Mouse (Mus musculus): ENCODE results near the gene Lrrc3. TPM values are rescaled to one million over a fixed set of nuclear protein-coding genes. Genes with fewer than 3 reads are reported as not detected.

The Lrrc3 gene
- total RNA-seq, 2 experiments from 2014 or later: 0.65 to 0.73 TPM

- intact Hi-C loops (cut with DNase I): loop anchor here (2.0 to 5.0 kb wide), 2 partner anchors 154 to 363 kb away; partner anchors contain the start of genes Fam207a and Gm10100
Measured at GRCm38 (mm10) chr10:77880305-77880704, 22.0 kb downstream of the Lrrc3 start.

GRCm38 (mm10) chr10:77878985-77879384, 23.4 kb downstream of the Lrrc3 start:
- DNase-seq (ENCODE audit: low spot score): no peak
- intact Hi-C loops (cut with DNase I): loop anchor here (1.0 to 5.0 kb wide), 2 partner anchors 172 to 252 kb away; partner anchors contain the start of gene Gm10272

More at GRCm38 (mm10) chr10:77880305-77880704, 22.0 kb downstream of the Lrrc3 start:
- no peak for DNase-seq (ENCODE audit: low spot score)

GRCm38 (mm10) chr10:77869651-77870050, 32.7 kb downstream of the Lrrc3 start:
- intact Hi-C loops (cut with DNase I): no loop called here
- DNase-seq (ENCODE audit: low spot score): no peak

GRCm38 (mm10) chr10:77867546-77867945, 34.8 kb downstream of the Lrrc3 start:
- intact Hi-C loops (cut with DNase I): no loop called here
- no peak for DNase-seq (ENCODE audit: low spot score)

GRCm38 (mm10) chr10:77864762-77865143, 37.6 kb downstream of the Lrrc3 start:
- intact Hi-C loops (cut with DNase I): no loop called here
- no peak for DNase-seq (ENCODE audit: low spot score)

- intact Hi-C loops (cut with DNase I): no loop called here
- no peak for DNase-seq (ENCODE audit: low spot score)
Measured at GRCm38 (mm10) chr10:77864067-77864761, 38.1 kb downstream of the Lrrc3 start.

GRCm38 (mm10) chr10:77861675-77862074, 40.7 kb downstream of the Lrrc3 start, which contains the start of gene Gm3285:
Gene Gm3285 (plus strand): TSS chr10:77861975.
- no peak for DNase-seq (ENCODE audit: low spot score)
- intact Hi-C loops (cut with DNase I): no loop called here

GRCm38 (mm10) chr10:77852559-77852958, 49.8 kb downstream of the Lrrc3 start, which contains the start of gene Gm10318:
Gene Gm10318 (plus strand): TSS chr10:77852859.
- intact Hi-C loops (cut with DNase I): no loop called here
- no peak for DNase-seq (ENCODE audit: low spot score)

Other genes starting within 250 kb of the Lrrc3 start
- not detected for gene Tspear, start 216.0 kb downstream of the Lrrc3 start, total RNA-seq (2021)
- gene Gm19402, start 211.8 kb downstream of the Lrrc3 start, total RNA-seq (2021): not detected
- not detected for gene Gm9508, start 205.3 kb downstream of the Lrrc3 start, total RNA-seq (2021)
- not detected for gene Gm10272, start 195.9 kb downstream of the Lrrc3 start, total RNA-seq (2021)
- not detected for gene Gm10024, start 191.1 kb downstream of the Lrrc3 start, total RNA-seq (2021)
- gene Gm10142, start 186.7 kb downstream of the Lrrc3 start, total RNA-seq (2021): not detected
- gene Krtap12-1, start 181.9 kb downstream of the Lrrc3 start, total RNA-seq (2021): not detected
- gene Gm10100, start 176.1 kb downstream of the Lrrc3 start, total RNA-seq (2021): not detected
- not detected for gene Gm18596, start 159.9 kb downstream of the Lrrc3 start, total RNA-seq (2021)
- gene Gm9736, start 151.2 kb downstream of the Lrrc3 start, total RNA-seq (2021): not detected
- not detected for gene Gm3233, start 142.9 kb downstream of the Lrrc3 start, total RNA-seq (2021)
- gene Gm3238, start 131.2 kb downstream of the Lrrc3 start, total RNA-seq (2021): not detected
- gene Gm7138, start 125.6 kb downstream of the Lrrc3 start, total RNA-seq (2021): not detected
- gene Gm3250, start 120.0 kb downstream of the Lrrc3 start, total RNA-seq (2021): not detected
- not detected for gene Gm7137, start 114.3 kb downstream of the Lrrc3 start, total RNA-seq (2021)
- gene Gm9639, start 107.5 kb downstream of the Lrrc3 start, total RNA-seq (2021): not detected
- not detected for gene Gm19668, start 103.4 kb downstream of the Lrrc3 start, total RNA-seq (2021)
- not detected for gene Gm9507, start 90.7 kb downstream of the Lrrc3 start, total RNA-seq (2021)
- not detected for gene Gm2696, start 87.9 kb downstream of the Lrrc3 start, total RNA-seq (2021)
- gene Krtap10-4, start 75.4 kb downstream of the Lrrc3 start, total RNA-seq (2021): not detected
- gene Krtap10-10, start 66.6 kb downstream of the Lrrc3 start, total RNA-seq (2021): not detected
- not detected for gene Gm36176, start 55.7 kb downstream of the Lrrc3 start, total RNA-seq (2021)
- not detected for gene Gm10318, start 49.7 kb downstream of the Lrrc3 start, total RNA-seq (2021)
- not detected for gene Gm3285, start 40.6 kb downstream of the Lrrc3 start, total RNA-seq (2021)
- gene Trpm2, start 68.0 kb upstream of the Lrrc3 start, total RNA-seq (2021): under 1 TPM; 0.55 to 0.56 TPM
- 10 to 100 TPM in 1 of 2 experiments, 1 to 10 TPM in 1; 9.7 to 11.1 TPM for gene 1810043G02Rik, start 76.0 kb upstream of the Lrrc3 start, total RNA-seq (2021)
- 100 to 1,000 TPM; 106 to 115 TPM for gene Pfkl, start 107.5 kb upstream of the Lrrc3 start, total RNA-seq (2021)
- under 1 TPM in 1 of 2 experiments, not detected in 1; 0.22 TPM for gene Dnmt3l, start 139.4 kb upstream of the Lrrc3 start, total RNA-seq (2021)
- gene Aire, start 141.1 kb upstream of the Lrrc3 start, total RNA-seq (2021): not detected
- 1 to 10 TPM; 4.2 to 7.2 TPM for gene Icosl, start 166.8 kb upstream of the Lrrc3 start, total RNA-seq (2021)